Mouse (Mus musculus): ENCODE results near the gene Lzts3. TPM values are rescaled to one million over a fixed set of nuclear protein-coding genes. Genes with fewer than 3 reads are reported as not detected.
A peak's percentile ranks its signal among the peaks of the same experiment; 100 is the strongest.

The Lzts3 gene
- total RNA-seq, 2 experiments from 2014 or later, result 45.3 to 46.8 TPM

- intact Hi-C loops (cut with DNase I), result no loop called here
- DNase-seq (ENCODE audit: extremely low spot score in 1 of 2, low spot score in 2 of 2), result no peak
Measured at GRCm38 (mm10) chr2:130641351-130642025, 1.1 kb downstream of the Lzts3 start.

- intact Hi-C loops (cut with DNase I), result no loop called here
- no peak for DNase-seq (ENCODE audit: extremely low spot score in 1 of 2, low spot score in 2 of 2)
Measured at GRCm38 (mm10) chr2:130639276-130639675, 3.3 kb downstream of the Lzts3 start.

- intact Hi-C loops (cut with DNase I), result no loop called here
Measured at GRCm38 (mm10) chr2:130638101-130638611, 4.4 kb downstream of the Lzts3 start.

DNA sequence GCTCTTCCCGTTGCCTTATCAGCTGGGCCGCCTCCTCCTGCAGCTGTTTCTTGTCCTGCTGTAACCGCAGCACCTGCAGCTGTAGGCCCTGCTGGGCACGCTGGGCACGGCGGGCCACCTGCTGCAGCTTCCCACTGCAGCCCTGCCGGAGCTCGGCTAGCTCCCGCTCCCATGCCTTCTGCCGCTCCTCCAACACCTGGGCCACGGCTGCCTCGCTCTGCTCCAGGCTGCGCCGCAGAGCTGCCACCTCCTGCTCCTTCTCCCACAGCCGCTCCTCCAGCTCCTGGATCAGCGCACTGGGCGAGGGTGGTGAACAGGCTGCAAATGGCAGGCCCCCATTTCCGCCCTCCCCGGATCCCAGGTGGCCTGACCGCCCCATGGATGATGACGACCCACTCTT is 6.8 kb downstream of the Lzts3 start:
- DNase-seq (ENCODE audit: extremely low spot score in 1 of 2, low spot score in 2 of 2), result peak in 1 of 2 experiments; percentile 41

More at GRCm38 (mm10) chr2:130638101-130638611, 4.4 kb downstream of the Lzts3 start:
- DNase-seq (ENCODE audit: extremely low spot score in 1 of 2, low spot score in 2 of 2), result no peak

DNA sequence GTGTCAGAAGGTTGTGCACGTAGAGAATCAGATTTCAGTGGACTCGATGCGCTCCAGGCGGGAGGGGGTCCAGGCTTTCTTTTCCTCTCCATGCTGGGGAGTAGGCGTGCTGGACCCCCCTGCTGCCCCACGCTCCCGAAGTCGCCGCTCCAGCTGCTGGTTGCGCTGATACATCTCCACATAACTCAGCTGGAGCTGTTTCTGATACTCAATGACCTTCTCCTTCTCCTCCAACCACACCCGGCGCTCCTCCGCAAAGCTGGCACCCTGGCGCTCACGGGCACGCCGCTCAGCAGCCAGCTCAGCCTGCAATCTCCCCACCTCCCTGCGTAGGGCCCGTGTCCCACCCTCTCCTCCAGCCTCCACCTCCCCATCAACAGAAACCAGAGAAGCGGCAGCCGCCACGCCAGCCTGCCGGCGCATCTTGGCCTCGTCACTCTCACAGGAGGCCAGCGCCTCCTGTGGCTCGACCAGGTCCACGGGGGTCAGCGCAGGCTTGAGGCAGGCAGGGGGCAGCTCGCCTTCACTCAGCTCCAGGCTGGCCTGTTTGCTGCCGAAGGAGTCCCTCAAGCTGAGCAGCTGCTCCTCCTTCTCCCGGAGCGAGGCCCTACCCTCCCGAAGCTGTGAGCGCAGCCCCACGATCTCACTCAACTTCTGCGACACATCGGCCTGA is 7.7 kb downstream of the Lzts3 start:
- peak in 1 of 2 experiments; percentile 39 for DNase-seq (ENCODE audit: extremely low spot score in 1 of 2, low spot score in 2 of 2)
- intact Hi-C loops (cut with DNase I), result no loop called here

More for the DNA sequence above, 6.8 kb downstream of the Lzts3 start:
- intact Hi-C loops (cut with DNase I), result no loop called here

- DNase-seq (ENCODE audit: extremely low spot score in 1 of 2, low spot score in 2 of 2), result peak in 1 of 2 experiments; percentile 36
- intact Hi-C loops (cut with DNase I), result no loop called here
Measured at GRCm38 (mm10) chr2:130634006-130634738, 8.4 kb downstream of the Lzts3 start.

DNA sequence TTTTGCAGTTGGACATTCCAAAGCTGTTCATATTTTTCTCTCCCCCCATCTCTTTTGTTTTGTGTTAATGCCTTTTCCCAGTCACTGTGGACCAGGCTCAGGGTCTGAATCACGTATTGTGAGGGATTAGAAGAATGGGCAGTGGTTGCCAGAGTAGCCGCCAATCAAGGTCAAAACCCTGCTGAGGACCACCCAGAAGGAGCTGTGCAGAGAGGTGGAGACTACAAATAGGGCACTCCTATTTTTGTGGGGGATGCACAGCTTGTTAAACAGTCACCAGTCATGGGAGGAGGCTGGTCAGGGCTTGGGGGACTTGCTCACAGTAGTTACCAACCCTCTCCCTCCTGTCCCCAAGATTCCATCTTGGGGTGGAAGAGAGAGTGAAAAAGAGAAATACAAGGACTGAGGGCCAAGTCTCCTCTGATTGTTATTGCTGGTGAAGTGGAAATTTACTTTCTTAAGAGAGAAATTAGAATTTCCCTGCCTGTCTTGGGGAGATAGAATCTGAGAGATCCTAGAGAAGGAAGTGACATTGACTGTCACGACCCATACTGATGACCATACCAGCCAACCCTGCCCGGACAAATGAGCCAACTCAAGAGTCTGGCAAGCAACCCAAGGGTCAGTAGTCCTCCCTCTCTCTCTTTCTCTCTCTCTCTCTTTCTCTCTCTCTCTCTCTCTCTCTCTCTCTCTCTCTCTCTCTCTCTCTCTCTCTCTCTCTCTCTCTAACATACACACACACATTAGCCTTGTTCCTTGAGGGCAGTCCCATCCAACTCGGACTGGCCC is 9.5 kb downstream of the Lzts3 start:
- intact Hi-C loops (cut with DNase I), result no loop called here
- DNase-seq (ENCODE audit: extremely low spot score in 1 of 2, low spot score in 2 of 2), result no peak

DNA sequence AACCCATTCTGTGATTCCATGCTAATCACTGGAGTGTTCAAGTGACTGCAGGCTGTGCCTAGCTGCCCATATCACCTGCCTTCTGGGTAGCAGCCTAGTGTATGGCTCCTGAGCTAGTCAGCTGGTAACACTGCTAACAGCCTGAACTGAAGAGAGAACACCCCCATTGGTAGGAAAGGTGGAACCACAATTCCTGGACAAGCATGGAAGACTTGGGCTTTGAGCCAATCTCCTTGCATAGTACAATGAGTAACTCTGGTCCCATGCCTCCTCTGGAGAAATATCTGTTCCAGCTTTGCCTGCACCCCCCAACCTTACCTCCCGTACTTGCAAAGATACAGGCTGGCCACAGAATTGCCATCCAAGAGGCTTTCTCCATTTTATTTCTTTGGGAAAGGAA is 10.2 kb downstream of the Lzts3 start:
- no peak for DNase-seq (ENCODE audit: extremely low spot score in 1 of 2, low spot score in 2 of 2)
- intact Hi-C loops (cut with DNase I), result no loop called here

- intact Hi-C loops (cut with DNase I), result no loop called here
- peak; percentile 91 to 92 for DNase-seq (ENCODE audit: extremely low spot score in 1 of 2, low spot score in 2 of 2)
Measured at GRCm38 (mm10) chr2:130629839-130630203, 12.8 kb downstream of the Lzts3 start, which contains the start of the genes Fastkd5 and Ubox5. Gene Fastkd5 (minus strand): TSS chr2:130630027. Gene Ubox5 (minus strand): TSS chr2:130630038.

GRCm38 (mm10) chr2:130629080-130629838 is 13.3 kb downstream of the Lzts3 start:
- DNase-seq (ENCODE audit: extremely low spot score in 1 of 2, low spot score in 2 of 2), result no peak
- intact Hi-C loops (cut with DNase I), result no loop called here

DNA sequence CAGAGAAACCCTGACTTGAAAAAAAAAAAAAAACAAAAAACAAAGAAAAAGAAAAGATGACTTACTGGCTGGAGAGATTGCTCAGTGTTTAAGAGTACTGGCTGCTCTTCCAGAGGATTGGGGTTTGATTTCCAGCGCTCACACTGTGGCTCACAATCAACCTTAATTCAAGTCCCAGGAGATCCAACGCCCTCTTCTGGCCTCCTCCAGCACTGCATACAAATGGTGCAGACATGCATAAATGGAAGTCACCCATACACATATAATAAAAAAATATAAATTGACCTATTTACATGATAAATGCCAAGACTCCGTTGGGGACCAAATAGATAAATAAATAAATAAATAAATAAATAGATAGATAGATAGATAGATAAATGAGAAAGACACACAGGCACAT is 14.2 kb downstream of the Lzts3 start:
- intact Hi-C loops (cut with DNase I), result no loop called here
- no peak for DNase-seq (ENCODE audit: extremely low spot score in 1 of 2, low spot score in 2 of 2)

GRCm38 (mm10) chr2:130618972-130619371 is 23.6 kb downstream of the Lzts3 start:
- DNase-seq (ENCODE audit: extremely low spot score in 1 of 2, low spot score in 2 of 2), result no peak
- intact Hi-C loops (cut with DNase I), result no loop called here

DNA sequence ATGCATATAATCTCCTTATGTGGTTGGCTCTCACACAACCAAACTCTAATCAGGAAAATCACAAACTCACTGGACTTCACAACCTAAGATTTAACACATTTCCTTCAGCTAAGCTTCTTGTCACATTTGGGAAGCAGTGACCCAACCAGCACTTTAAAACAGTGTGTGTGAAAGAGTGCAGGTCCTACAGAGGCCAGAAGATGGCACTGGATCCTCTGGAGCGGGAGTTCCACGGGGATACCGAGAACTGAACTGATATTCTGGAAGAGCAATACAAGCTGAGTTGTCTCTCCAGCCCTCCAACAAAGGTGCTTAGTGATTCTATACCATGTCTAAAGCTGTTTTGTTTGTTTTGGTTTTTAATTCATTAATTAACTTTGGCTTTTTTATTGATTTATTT is 29.5 kb downstream of the Lzts3 start:
- intact Hi-C loops (cut with DNase I), result no loop called here
- no peak for DNase-seq (ENCODE audit: extremely low spot score in 1 of 2, low spot score in 2 of 2)

- no peak for DNase-seq (ENCODE audit: extremely low spot score in 1 of 2, low spot score in 2 of 2)
- intact Hi-C loops (cut with DNase I), result no loop called here
Measured at GRCm38 (mm10) chr2:130602195-130602594, 40.4 kb downstream of the Lzts3 start.

DNA sequence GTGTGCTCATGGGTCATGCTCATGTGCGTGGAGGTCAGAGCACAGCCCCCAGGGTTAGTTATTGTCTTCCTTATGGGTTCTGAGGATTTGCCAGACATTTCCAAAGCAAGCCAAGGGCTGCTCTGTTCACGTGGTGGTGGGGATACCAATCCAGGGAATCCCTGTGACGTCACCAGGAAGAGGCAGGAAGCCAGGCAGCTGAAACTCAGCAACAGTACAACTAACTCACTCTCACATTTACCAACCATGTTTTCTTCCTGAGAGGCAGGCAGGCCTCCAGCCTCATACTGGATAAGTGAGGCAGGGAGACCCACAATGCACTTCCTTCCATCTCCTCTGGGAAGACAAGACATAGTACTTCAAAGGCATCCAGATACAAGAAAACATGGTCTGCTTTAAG is 44.2 kb downstream of the Lzts3 start:
- DNase-seq (ENCODE audit: extremely low spot score in 1 of 2, low spot score in 2 of 2), result peak in 1 of 2 experiments; percentile 55
- intact Hi-C loops (cut with DNase I), result no loop called here

DNA sequence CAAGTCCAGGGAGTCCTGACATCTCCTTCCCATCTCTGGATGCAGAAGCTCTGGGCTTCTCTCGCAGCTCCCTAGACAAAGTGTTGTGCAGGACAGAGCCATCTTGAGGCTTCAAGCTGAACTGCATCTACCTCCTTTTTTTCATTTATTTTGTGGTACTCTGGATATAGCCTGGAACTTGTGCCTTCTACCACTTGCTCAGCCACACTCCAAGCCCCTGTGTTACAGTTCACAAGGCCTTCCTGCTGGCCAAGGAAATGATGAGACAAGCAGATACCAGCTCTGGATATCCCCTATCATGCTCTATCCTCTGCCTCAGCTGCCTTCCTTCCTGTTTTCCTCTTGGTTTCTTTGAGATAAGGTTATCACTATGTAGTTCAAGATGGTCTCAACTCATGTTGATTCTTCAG is 45.0 kb downstream of the Lzts3 start:
- peak in 1 of 2 experiments; percentile 28 for DNase-seq (ENCODE audit: extremely low spot score in 1 of 2, low spot score in 2 of 2)
- intact Hi-C loops (cut with DNase I), result no loop called here

GRCm38 (mm10) chr2:130595596-130595995 is 47.0 kb downstream of the Lzts3 start:
- DNase-seq (ENCODE audit: extremely low spot score in 1 of 2, low spot score in 2 of 2), result no peak
- intact Hi-C loops (cut with DNase I), result no loop called here

- DNase-seq (ENCODE audit: extremely low spot score in 1 of 2, low spot score in 2 of 2), result no peak
- intact Hi-C loops (cut with DNase I), result no loop called here
Measured at GRCm38 (mm10) chr2:130591016-130591415, 51.6 kb downstream of the Lzts3 start.

Data from left cerebral cortex, postnatal 10 days (tissue).